Mouse (Mus musculus): Measurements from ENCODE around the gene Cct4. TPM values are rescaled to one million over a fixed set of nuclear protein-coding genes. Genes with fewer than 3 reads are reported as not detected.

Gene Cct4
- polyA plus RNA-seq, 1 experiment from 2014 or later: 269 TPM

GRCm38 (mm10) chr11:23013580-23014294, 23.4 kb downstream of the Cct4 start:
- H3K4me2 ChIP-seq: no peak overlapping the region
- peak; percentile 47; the same call in 1 of the 2 replicates for ATAC-seq
- WGBS (ENCODE audit: insufficient replicate concordance): 68% methylated on average over 4 of the region's 4 CpGs
- no peak overlapping the region for H3K4me3 ChIP-seq
- no peak overlapping the region for H3K27ac ChIP-seq
- no peaks in the 10 kb centered on the region for H3K27me3 ChIP-seq (replicated peaks)
- H3K9ac ChIP-seq: no peak overlapping the region
- H3K36me3 ChIP-seq: no peaks in the 10 kb centered on the region; the same call in 1 of the 2 replicates
- peaks cover 6% of the 10 kb centered on the region; the same call in 1 of the 2 replicates for H3K4me1 ChIP-seq
- H3K9me3 ChIP-seq (replicated peaks): no peaks in the 10 kb centered on the region

- H3K27ac ChIP-seq: no peak overlapping the region
- H3K9ac ChIP-seq: no peak overlapping the region
- H3K4me2 ChIP-seq: no peak overlapping the region
- H3K4me1 ChIP-seq: no peaks in the 10 kb centered on the region
- WGBS (ENCODE audit: insufficient replicate concordance): 70% methylated on average over 6 of the region's 6 CpGs
- no peaks in the 10 kb centered on the region; the same call in 1 of the 2 replicates for H3K36me3 ChIP-seq
- no peaks in the 10 kb centered on the region; the same call in 1 of the 2 replicates for H3K27me3 ChIP-seq (replicated peaks)
- no peak overlapping the region for H3K4me3 ChIP-seq
- ATAC-seq: no peak
- H3K9me3 ChIP-seq (replicated peaks): no peaks in the 10 kb centered on the region
Measured at GRCm38 (mm10) chr11:23014996-23015395, 24.7 kb downstream of the Cct4 start.

- Histone ChIP-seq H3K36me3 (no peaks in the 10 kb centered on the region; the same call in 1 of the 2 replicates), H3K27ac (no peak overlapping the region), H3K4me1 (no peaks in the 10 kb centered on the region), H3K9me3 (replicated peaks) (no peaks in the 10 kb centered on the region), H3K27me3 (replicated peaks) (no peaks in the 10 kb centered on the region; the same call in 1 of the 2 replicates), H3K9ac (no peak overlapping the region), H3K4me3 (no peak overlapping the region), H3K4me2 (no peak overlapping the region)
- 63% methylated on average over 4 of the region's 4 CpGs for WGBS (ENCODE audit: insufficient replicate concordance)
- ATAC-seq: no peak
Measured at GRCm38 (mm10) chr11:23017943-23018342, 27.6 kb downstream of the Cct4 start.

- Histone ChIP-seq H3K9me3 (replicated peaks) (no peaks in the 10 kb centered on the region), H3K4me3 (no peak overlapping the region), H3K36me3 (no peaks in the 10 kb centered on the region; the same call in 1 of the 2 replicates), H3K27me3 (replicated peaks) (no peaks in the 10 kb centered on the region; the same call in 1 of the 2 replicates), H3K9ac (no peak overlapping the region), H3K4me2 (no peak overlapping the region), H3K27ac (no peak overlapping the region), H3K4me1 (no peaks in the 10 kb centered on the region)
- 68% methylated on average over 24 of the region's 24 CpGs for WGBS (ENCODE audit: insufficient replicate concordance)
- no peak for ATAC-seq
Measured at GRCm38 (mm10) chr11:23020116-23020770, 29.9 kb downstream of the Cct4 start.

GRCm38 (mm10) chr11:23020841-23021240, 30.5 kb downstream of the Cct4 start:
- no peaks in the 10 kb centered on the region for H3K4me1 ChIP-seq
- no peaks in the 10 kb centered on the region; the same call in 1 of the 2 replicates for H3K36me3 ChIP-seq
- 85% methylated on average over 14 of the region's 14 CpGs for WGBS (ENCODE audit: insufficient replicate concordance)
- no peaks in the 10 kb centered on the region for H3K9me3 ChIP-seq (replicated peaks)
- H3K27ac ChIP-seq: no peak overlapping the region
- H3K4me3 ChIP-seq: no peak overlapping the region
- H3K9ac ChIP-seq: no peak overlapping the region
- no peak for ATAC-seq
- no peak overlapping the region for H3K4me2 ChIP-seq
- no peaks in the 10 kb centered on the region; the same call in 1 of the 2 replicates for H3K27me3 ChIP-seq (replicated peaks)

- no peak for ATAC-seq
- Histone ChIP-seq H3K27me3 (replicated peaks) (no peaks in the 10 kb centered on the region; the same call in 1 of the 2 replicates), H3K27ac (no peak overlapping the region), H3K4me1 (no peaks in the 10 kb centered on the region), H3K4me3 (no peak overlapping the region), H3K9ac (no peak overlapping the region), H3K9me3 (replicated peaks) (no peaks in the 10 kb centered on the region), H3K36me3 (no peaks in the 10 kb centered on the region; the same call in 1 of the 2 replicates), H3K4me2 (no peak overlapping the region)
- 74% methylated on average over 2 of the region's 2 CpGs for WGBS (ENCODE audit: insufficient replicate concordance)
Measured at GRCm38 (mm10) chr11:23023155-23023554, 32.8 kb downstream of the Cct4 start.

- Histone ChIP-seq H3K9ac (no peak overlapping the region), H3K27me3 (replicated peaks) (no peaks in the 10 kb centered on the region; the same call in 1 of the 2 replicates)
- 32% methylated on average over 3 of the region's 3 CpGs for WGBS (ENCODE audit: insufficient replicate concordance)
Measured at GRCm38 (mm10) chr11:23024169-23024568, 33.9 kb downstream of the Cct4 start.

GRCm38 (mm10) chr11:23028957-23029356, 38.6 kb downstream of the Cct4 start:
- no peak for ATAC-seq
- Histone ChIP-seq H3K27me3 (replicated peaks) (no peaks in the 10 kb centered on the region), H3K9me3 (replicated peaks) (no peaks in the 10 kb centered on the region), H3K4me1 (0 out of 2 replicates have a peak, but pooled peaks cover 4% of the 10 kb centered on the region), H3K27ac (no peak overlapping the region), H3K9ac (no peak overlapping the region), H3K36me3 (no peaks in the 10 kb centered on the region), H3K4me3 (no peak overlapping the region), H3K4me2 (no peak overlapping the region)
- WGBS (ENCODE audit: insufficient replicate concordance): 24% methylated on average over 3 of the region's 3 CpGs

More at GRCm38 (mm10) chr11:23024169-23024568, 33.9 kb downstream of the Cct4 start:
- no peak overlapping the region for H3K4me3 ChIP-seq
- no peak overlapping the region for H3K27ac ChIP-seq
- no peaks in the 10 kb centered on the region for H3K36me3 ChIP-seq
- H3K4me1 ChIP-seq: 0 out of 2 replicates have a peak, but pooled peaks cover 1% of the 10 kb centered on the region
- ATAC-seq: no peak
- no peak overlapping the region for H3K4me2 ChIP-seq
- no peaks in the 10 kb centered on the region for H3K9me3 ChIP-seq (replicated peaks)

GRCm38 (mm10) chr11:23029399-23029798, 39.1 kb downstream of the Cct4 start:
- H3K4me1 ChIP-seq: 0 out of 2 replicates have a peak, but pooled peaks cover 4% of the 10 kb centered on the region
- WGBS (ENCODE audit: insufficient replicate concordance): 70% methylated on average over 6 of the region's 6 CpGs
- H3K4me3 ChIP-seq: no peak overlapping the region
- H3K27ac ChIP-seq: no peak overlapping the region
- H3K36me3 ChIP-seq: no peaks in the 10 kb centered on the region
- no peaks in the 10 kb centered on the region for H3K27me3 ChIP-seq (replicated peaks)
- H3K4me2 ChIP-seq: no peak overlapping the region
- H3K9me3 ChIP-seq (replicated peaks): no peaks in the 10 kb centered on the region
- no peak for ATAC-seq
- no peak overlapping the region for H3K9ac ChIP-seq

- no peak overlapping the region for H3K4me2 ChIP-seq
Measured at GRCm38 (mm10) chr11:23047252-23047651, 56.9 kb downstream of the Cct4 start.

GRCm38 (mm10) chr11:23047663-23048582, 57.6 kb downstream of the Cct4 start:
- no peak for ATAC-seq

More at GRCm38 (mm10) chr11:23047252-23047651, 56.9 kb downstream of the Cct4 start:
- no peak overlapping the region for H3K27ac ChIP-seq
- 0 out of 2 replicates have a peak, but pooled peaks cover 4% of the 10 kb centered on the region for H3K4me1 ChIP-seq
- no peak overlapping the region for H3K9ac ChIP-seq
- no peaks in the 10 kb centered on the region for H3K9me3 ChIP-seq (replicated peaks)
- H3K27me3 ChIP-seq (replicated peaks): peaks cover 21% of the 10 kb centered on the region
- H3K4me3 ChIP-seq: no peak overlapping the region
- no peaks in the 10 kb centered on the region for H3K36me3 ChIP-seq
- no peak for ATAC-seq
- 40% methylated on average over 5 of the region's 5 CpGs for WGBS (ENCODE audit: insufficient replicate concordance)

More at GRCm38 (mm10) chr11:23047663-23048582, 57.6 kb downstream of the Cct4 start:
- 17% methylated on average over 20 of the region's 20 CpGs for WGBS (ENCODE audit: insufficient replicate concordance)
- Histone ChIP-seq H3K4me2 (peak overlapping the region; percentile 22), H3K27me3 (replicated peaks) (peaks cover 24% of the 10 kb centered on the region), H3K4me3 (no peak overlapping the region), H3K9me3 (replicated peaks) (no peaks in the 10 kb centered on the region), H3K36me3 (no peaks in the 10 kb centered on the region), H3K4me1 (0 out of 2 replicates have a peak, but pooled peaks cover 4% of the 10 kb centered on the region), H3K9ac (no peak overlapping the region), H3K27ac (no peak overlapping the region)

Measured in liver, embryonic 12.5 days (tissue).